In the genomic region with DNA sequence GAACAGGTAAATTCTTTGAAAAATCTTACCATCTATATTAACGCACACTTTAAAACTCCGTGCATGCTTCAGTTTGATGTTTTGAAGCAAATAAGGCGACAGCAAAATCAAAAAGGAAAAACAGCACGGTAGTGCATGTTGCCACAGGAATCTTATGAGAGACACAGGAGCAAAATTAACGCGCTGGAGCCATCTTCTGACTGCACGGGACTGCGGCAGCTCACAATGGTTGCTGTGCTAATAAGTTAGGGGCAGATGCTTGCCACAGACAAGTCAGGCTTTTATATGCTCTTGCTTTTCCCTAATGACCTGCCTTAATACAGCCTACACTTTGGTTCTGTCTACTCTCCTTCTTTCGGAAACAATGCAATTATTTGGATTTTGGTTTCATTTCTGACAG, we compare ENCODE assay signal across 8 mouse cellular contexts.
DNase-seq lines count a peak whose midpoint lies in the region; ATAC-seq lines count a peak whose summit lies in the region.

No protein-coding gene starts in this region.

- no peak overlapping the region for H3K4me2 ChIP-seq in forebrain, embryonic 12.5 days
- H3K4me2 ChIP-seq in neural tube, embryonic 15.5 days: no peak overlapping the region

- H3K4me3 ChIP-seq in forebrain, embryonic 12.5 days (replicated peaks): no peak overlapping the region
- H3K4me3 ChIP-seq in neural tube, embryonic 15.5 days (replicated peaks): no peak overlapping the region

- no peaks in the 10 kb centered on the region for H3K27me3 ChIP-seq in forebrain, embryonic 12.5 days
- H3K27me3 ChIP-seq in neural tube, embryonic 15.5 days (replicated peaks): no peaks in the 10 kb centered on the region

- no peak overlapping the region for H3K27ac ChIP-seq in forebrain, embryonic 12.5 days
- no peak overlapping the region for H3K27ac ChIP-seq in neural tube, embryonic 15.5 days (replicated peaks)

- DNase-seq in lung, postnatal 10 days: peak; percentile 5
- DNase-seq in lung, postnatal 25 days (ENCODE audit: low spot score): no peak
- peak; percentile 45 for DNase-seq in layer of hippocampus, adult 11-12 months (ENCODE audit: low spot score)
- DNase-seq in heart, adult 9 months (ENCODE audit: low spot score in 2 of 2): no peak

- H3K36me3 ChIP-seq in forebrain, embryonic 12.5 days (replicated peaks): no peaks in the 10 kb centered on the region
- H3K36me3 ChIP-seq in neural tube, embryonic 15.5 days: no peaks in the 10 kb centered on the region

- peaks cover 9% of the 10 kb centered on the region; the same call in 1 of the 2 replicates for H3K4me1 ChIP-seq in forebrain, embryonic 12.5 days
- H3K4me1 ChIP-seq in neural tube, embryonic 15.5 days: peaks cover 3% of the 10 kb centered on the region; the same call in 1 of the 2 replicates

- 39% methylated on average over 9 of the region's 9 CpGs for WGBS in forebrain, embryonic 12.5 days
- WGBS in neural tube, embryonic 15.5 days: 44% methylated on average over 9 of the region's 9 CpGs

- no peaks in the 10 kb centered on the region for H3K9me3 ChIP-seq in forebrain, embryonic 12.5 days
- no peaks in the 10 kb centered on the region for H3K9me3 ChIP-seq in neural tube, embryonic 15.5 days (replicated peaks)

- ATAC-seq in forebrain, embryonic 12.5 days (ENCODE audit: low FRiP score): peak; percentile 65; the same call in 1 of the 2 replicates
- peak; percentile 57; the same call in 1 of the 2 replicates for ATAC-seq in neural tube, embryonic 15.5 days (ENCODE audit: low FRiP score)
- ATAC-seq in monocyte, adult 5-6 weeks (replicated peaks; ENCODE audit: insufficient number of reproducible peaks, low FRiP score, low TSS enrichment, poor library complexity, severe bottlenecking): no peak
- ATAC-seq in erythroid progenitor cell, adult 5-6 weeks (replicated peaks; ENCODE audit: low FRiP score, poor library complexity, severe bottlenecking): no peak

- no peak overlapping the region for H3K9ac ChIP-seq in forebrain, embryonic 12.5 days
- no peak overlapping the region for H3K9ac ChIP-seq in neural tube, embryonic 15.5 days (replicated peaks)

Comparison
In these comparisons a context has a peak if more than half of its experiments do, and no peak if none do; other contexts are left out.
1. DNase-seq: peak in lung, postnatal 10 days (single experiment) and layer of hippocampus, adult 11-12 months (single experiment); none in lung, postnatal 25 days (single experiment) and heart, adult 9 months (0 of 2).
2. ATAC-seq: peak in forebrain, embryonic 12.5 days (single experiment) and neural tube, embryonic 15.5 days (single experiment); none in monocyte, adult 5-6 weeks (single experiment) and erythroid progenitor cell, adult 5-6 weeks (single experiment).